Mouse (Mus musculus): ENCODE data around the gene Arhgef2.

Arhgef2 gene

DNA sequence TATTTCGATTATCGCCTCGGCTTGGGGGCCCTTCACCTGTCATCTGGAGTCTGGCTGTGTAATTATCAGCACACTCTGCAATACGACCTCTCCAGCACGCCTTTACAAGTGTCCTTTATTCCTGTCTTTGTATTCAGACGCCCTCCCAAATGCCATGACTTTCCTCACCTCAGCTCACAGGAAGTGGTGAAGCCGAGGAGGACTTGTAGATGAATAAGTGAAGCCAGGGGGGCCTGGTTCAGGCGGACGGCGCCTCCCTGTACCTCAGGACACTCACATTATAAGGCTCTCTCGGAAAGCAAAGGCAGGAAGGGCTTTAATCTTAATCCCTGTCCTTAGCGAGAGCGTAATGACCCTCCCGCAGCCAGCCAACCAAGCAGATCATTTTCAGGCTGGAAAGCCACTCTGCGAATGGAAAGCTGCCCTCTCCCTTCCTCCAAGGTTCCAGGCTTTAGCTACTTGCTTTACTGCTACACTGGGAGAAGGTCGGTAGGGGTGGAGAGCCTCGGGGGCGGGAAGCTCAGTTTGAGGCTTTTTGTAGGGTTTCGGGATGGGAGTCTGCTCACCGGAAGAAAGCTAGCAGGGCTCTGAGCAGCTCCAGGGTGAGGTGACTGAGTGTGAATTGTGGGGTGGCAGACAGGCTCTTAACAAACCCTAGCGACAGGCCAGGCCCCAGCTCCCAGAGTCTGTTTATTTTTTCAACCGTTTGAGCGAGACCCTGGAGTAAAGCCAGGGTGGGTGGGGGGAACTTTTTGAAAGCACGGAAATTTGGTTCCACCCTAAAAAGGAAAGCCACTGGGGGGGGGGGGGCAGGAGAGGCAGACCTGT lies 16.6 kb downstream of the Arhgef2 start:
- peak; percentile 68 for DNase-seq

DNA sequence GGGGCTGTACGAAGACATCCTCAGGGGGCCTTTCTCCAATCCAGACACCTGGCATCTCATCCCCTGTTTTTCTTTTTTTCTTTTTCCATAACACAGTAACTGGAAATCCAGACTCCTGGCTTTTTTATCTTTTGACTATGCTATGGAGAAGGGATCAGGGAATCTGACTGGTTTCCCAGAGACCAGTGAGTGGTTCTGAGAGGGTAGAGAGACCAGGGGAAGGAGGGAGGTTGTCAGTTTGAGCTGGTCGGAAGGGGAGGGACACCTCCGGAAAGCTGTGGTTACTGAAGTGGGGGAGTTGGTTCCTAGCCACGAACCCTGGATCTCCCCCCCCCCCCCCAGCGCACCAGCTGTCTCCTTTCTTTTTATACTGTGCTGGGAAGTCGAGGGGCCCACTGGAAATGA lies 17.2 kb downstream of the Arhgef2 start:
- peak; percentile 63 for DNase-seq

DNA sequence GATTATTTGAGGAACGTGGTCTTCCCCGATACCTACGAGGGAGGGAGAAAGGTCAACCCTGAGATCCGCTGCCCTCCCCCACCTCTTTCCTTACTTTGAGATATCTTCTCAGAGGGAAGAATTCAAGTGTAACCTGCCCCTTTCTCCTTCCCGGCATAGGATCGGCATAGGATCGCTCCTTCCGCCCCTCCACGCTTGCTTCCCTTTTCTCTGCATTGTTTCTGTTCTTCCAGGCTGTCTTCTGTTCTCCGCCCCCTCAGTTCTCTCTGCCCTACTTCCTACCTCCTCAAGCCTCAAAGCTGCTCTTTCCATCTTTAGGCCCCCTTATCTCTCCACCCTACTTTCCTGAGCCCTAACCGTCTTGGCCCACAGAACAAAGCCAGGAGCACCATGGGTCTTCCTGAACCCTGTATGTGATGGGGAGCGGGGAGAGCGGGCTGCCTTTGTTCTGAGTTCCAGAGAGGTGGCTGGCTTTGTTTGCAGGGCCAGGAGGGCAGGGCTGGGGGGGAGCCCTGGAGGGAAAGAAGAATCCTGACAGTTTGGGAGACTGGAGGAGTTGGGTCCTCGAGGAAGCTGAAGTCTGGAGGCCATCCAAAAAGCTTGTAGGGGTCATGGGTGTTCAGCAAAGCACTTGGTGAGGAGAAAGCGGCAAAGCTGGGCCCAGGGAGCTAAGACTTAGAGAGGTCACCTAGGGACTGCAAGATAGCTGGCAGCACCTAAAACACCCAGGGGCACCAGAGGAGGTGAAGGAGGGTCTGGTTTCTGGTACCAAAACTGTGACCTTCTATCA lies 17.8 kb downstream of the Arhgef2 start:
- peak; percentile 65 for DNase-seq

DNA sequence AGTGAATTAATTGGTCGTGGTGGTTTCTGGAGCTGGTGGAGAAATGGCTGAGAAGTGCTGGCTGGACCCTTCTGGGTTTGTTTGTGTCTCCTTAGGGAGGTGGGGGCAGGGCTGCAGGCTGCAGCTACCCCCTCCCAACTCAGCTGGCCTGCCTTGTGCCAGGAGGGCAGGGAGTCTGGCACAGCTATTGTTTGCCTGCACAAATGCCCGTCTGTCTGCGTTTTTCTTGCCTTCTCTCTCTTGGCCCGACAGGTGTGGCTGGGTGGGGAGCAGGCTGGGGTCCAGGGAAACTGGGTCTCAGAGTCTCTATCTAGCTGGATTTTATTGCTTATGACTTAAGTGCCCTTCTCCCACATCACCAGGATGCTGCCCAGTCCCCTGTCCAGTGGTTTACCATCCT lies 18.6 kb downstream of the Arhgef2 start:
- peak; percentile 89 for DNase-seq

DNA sequence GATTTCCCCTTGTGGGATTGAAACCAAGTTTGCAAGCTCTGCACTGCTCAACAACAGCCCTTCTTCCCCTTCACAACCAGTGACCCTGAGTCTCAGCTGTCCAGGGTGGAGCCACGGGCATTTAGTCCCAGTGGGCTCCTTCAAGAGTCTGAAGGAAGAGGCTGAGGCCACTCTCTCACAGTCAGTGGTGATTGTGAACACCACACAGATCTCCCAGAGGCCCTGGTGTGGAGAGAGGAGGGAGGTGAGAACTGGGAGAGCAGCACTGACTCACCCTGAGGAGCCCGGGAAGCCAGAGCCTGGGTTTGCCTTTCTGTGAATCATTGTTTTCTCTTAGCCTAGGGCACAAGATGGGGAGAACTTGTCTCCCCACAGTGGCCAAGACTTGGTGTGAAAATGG lies 19.2 kb downstream of the Arhgef2 start:
- no peak for DNase-seq

DNA sequence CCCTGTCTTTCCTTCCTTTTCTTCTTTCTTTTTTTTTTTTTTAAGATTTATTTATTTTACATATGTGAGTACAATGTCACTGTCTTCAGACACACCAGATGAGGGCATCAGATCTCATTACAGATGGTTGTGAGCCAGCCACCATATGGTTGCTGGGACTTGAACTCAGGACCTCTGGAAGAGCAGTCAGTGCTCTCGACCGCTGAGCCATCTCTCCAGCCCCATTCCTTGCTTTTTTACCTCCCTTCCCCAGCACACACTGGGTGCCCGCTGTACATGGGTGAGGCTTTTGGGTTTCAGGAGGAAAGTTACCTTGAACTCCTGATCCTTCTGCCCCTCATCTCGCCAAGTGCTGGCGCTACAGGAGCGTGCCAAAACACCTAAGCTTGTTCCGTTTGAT lies 19.8 kb downstream of the Arhgef2 start:
- no peak for DNase-seq

DNA sequence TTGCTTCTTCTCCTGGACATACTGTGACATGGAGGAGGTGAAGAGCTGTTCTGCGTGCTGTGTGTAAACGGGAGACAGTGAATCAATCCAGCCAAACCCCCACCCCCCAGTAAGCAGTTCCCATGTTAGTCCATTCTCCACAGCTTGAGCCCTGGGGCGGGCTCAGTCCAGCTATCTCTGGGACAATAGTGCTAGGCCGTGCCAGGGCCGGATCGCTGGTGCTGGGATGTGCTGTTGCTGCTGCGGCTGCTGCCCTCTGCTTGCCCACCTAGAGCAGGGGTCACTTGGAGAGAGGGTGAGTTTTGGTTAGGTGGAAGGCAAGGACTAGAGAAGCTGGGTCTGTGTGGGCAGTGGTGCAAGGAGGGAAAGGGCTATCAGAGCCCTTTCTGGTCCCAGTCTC lies 20.6 kb downstream of the Arhgef2 start:
- no peak for DNase-seq

DNA sequence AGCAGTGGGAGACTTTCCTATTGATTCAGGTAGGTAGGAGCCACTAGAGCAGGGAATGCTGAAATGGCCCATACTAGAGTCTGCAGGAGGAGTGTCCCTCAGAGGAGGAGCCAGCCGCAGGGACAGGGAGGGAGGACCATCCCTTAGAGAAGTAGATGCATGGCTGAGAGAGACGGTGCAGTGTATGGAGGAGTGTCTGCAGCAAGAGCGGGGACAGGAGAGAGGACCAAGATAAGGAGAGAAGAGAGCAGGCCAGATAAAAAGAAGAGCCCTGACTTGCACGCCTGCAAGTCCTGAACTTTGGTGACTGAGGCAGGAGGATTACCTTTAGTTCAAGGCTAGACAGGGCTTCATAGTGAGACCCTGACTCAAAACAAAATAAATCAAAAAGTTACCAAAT lies 21.3 kb downstream of the Arhgef2 start:
- DNase-seq, result no peak

DNA sequence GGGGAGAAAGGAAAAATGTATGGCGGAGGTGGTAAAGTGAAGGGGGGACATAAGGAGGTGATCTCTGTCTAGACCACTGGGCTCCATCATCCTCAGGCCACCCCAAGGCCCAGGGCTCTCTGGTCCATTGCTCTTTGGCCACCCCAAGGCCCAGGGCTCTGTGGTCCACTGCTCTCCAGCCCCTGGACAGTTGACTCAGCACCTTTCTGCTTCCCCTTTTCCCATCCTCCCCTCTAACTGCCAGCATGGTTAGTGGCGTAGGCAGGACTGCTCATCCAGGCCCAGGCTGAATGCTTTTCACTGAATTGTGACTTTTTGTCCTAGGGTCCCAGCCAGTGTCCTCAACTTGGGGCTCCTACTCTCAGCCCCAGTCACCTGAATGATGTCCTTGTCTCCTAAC lies 21.8 kb downstream of the Arhgef2 start:
- DNase-seq, result no peak

DNA sequence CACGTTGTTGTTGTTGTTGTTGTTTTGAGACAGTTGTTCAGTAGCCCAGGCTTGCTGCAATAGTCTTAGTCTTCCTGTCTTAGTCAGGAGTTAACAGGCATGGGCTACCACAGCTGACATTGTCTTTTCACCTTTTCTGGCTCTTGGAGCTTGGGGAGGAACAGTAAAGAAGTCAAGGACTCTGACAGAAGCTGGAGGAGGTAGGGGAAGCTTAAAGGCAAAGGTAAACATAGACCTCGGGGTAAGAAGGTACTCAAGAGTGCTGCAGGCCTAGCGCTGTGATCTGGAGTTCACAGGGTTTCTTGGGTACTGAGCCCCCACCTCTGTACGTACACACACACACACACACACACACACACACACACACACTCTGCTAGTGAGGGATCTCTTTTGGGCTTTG lies 23.0 kb downstream of the Arhgef2 start:
- no peak for DNase-seq

DNA sequence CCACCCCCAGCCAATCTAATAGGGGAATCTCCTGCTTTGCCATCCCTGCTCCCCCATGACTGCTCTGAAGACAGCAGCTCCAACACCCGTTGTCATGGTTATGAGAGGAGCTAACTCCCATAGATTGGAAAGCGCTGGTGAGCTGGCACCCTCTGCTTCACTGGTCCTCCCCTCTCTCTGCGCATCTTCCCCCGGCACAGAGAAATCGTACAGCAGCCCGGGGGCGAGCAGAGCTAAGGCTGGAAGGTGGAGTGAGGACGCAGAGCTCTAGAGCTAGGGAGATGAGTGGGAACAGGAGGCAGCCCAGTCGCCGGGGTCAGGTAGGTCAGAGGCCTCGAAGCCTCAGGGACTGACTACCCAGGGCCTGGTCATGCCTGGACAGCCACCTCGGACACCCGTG lies 23.5 kb downstream of the Arhgef2 start:
- no peak for DNase-seq

DNA sequence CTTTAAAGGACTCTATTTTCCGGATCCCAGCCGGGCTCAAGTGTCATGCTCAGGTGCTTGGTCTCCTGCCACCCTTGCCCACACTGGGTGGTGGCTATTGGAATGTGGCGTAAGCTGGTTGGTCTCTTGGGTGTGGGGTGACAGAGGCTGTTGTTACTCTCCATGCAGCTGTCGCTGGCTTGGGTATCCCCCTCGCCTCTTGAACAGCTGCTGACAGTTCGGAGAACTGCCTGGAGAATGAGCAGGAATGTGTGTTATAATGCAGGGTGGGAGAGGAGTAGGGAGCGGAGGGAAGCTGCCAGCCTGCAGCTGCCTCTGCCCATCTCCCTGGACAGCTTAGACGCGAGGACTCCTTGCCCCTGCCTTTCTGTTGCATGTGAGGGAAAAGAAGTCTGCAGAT lies 24.3 kb downstream of the Arhgef2 start:
- DNase-seq, result no peak

DNA sequence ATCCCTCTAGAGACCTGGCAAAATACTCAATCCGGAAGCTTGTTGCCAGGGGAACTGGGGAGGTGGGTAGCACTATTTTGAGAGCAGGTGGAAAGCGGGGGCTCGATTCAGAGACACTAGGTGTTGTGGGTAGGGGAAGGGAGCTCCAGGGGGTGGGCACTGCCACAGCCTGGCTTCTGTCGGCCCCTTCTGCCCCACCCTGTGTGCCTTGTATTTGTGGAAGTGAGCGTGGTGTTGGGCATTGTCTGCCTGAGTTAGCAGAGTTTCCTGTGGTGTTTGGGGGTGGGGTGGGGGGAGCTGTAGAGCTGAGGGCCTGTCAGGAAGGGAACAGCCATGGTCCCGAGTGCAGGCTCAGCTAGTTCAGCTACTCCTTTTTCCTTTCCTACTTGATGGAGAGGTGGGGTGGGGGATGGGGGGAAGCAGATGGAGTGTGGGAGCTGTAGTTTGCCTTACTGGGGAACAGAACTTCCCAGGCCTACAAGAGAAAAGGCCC lies 25.1 kb downstream of the Arhgef2 start:
- no peak for DNase-seq

DNA sequence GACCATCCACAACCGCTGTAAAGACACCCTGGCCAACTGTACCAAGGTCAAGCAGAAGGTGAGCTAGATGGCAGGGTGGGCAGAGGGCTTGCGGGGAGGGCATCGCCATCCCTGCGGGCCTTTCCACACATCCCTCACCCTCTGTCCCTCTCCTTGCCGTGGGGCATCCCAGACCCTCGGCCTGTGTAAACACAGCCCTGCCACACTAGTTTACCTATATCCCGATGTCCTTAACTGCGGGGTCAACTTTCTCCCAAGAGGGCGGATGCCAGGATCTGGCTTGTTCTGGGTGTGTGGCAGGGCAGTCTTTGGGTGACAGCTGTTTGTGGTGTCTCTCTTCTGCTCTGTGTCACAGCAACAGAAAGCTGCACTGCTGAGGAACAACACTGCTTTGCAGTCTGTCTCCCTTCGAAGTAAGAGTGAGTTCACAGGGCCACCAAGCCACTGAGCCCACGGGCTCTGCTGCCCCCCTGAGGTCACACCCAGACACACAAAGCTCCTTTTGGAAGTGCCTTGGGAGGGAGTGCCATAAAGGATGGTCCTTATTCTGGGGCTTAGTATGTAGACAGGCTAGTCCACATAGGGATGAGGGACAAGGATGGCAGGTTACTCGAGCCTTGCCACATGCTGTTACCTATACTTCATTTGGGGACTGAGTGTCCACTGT lies 26.3 kb downstream of the Arhgef2 start:
- DNase-seq, result no peak

DNA sequence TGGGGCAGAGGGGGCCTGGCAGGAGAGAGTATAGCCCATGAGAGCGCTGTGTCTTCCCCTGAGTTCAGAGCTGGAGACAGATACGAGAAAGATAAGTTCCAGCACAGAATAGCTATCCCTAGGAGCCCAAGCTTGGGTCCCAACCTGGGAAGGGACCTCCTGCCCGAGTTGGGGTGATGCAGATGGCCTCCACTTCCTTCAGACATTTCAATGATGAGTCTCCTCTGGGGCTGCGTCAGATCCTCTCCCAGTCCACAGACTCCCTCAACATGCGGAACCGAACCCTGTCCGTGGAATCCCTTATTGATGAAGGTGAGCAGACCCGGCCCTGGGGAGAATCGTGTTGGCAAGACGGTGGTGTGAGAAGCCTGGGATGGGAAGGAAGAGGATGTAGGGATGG lies 27.3 kb downstream of the Arhgef2 start:
- DNase-seq, result no peak

DNA sequence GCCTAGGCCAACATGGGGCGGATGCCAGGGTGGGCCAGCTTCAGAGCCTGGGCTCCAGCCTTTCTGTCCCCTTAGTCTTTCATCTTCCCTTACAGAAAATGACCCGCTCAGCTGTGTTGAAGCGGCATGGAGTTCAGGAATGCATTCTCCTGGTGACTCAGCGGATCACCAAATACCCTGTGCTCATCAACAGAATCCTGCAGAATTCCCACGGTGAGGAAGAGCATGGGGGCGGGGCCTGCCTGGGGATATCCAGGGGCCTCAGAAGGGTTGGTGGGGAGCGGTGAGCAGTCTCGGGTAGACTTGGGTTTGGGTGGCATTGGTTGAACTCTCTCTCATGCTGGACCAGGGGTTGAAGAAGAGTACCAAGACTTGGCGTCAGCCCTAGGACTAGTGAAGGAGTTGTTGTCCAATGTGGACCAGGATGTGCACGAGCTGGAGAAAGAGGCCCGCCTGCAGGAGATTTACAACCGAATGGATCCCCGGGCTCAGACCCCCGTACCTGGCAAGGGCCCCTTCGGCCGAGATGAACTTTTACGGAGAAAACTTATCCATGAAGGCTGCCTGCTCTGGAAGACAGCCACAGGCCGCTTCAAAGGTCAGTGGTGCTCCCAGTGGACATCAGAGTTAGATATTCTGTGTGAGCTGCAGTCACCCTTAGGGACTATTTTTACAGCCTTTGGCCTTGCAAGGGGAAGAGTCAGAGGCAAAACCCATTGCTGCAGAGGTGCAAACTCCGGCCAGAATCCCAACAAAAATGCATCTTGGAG lies 29.9 kb downstream of the Arhgef2 start:
- DNase-seq, result no peak

DNA sequence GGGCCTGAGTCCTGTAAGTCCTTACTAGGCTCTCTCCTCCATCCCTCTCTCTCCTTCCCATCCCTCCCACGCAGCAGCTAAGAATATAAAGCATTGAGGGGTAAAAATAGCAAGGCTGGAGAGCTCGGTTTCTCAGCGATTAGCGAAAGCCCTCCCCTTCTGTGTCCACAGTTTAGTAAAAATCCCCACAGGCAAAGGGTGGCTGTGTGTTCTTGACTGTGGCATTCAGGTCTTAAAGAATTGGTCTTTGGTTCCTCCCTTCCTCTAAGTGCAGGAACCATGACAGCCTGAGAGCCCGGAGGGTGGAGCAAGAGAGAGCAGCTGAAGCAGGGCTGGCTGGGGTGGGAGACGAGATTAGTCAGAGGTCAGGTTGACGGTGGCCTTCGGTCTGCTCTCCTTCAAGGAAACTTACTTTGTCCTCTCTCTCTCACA lies 30.8 kb downstream of the Arhgef2 start:
- no peak for DNase-seq

DNA sequence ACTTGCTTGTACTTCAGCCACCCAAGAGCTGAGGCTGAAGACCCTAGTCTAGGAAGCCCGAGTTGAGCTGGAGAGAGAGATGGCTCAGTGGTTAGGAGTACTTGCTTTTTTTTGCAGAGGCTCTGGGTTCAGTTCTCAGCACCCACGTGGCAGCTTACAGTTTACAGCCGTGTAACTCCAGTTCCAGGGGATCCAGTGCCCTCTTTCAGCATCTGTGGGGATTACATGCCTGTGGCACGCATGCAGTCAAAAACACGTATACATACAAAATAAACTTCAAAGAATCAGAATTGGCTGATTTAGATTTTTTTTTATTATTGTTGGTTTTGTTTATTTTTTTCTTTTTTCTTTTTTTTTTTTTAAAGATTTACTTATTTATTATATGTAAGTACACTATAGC lies 31.4 kb downstream of the Arhgef2 start:
- DNase-seq, result no peak

DNA sequence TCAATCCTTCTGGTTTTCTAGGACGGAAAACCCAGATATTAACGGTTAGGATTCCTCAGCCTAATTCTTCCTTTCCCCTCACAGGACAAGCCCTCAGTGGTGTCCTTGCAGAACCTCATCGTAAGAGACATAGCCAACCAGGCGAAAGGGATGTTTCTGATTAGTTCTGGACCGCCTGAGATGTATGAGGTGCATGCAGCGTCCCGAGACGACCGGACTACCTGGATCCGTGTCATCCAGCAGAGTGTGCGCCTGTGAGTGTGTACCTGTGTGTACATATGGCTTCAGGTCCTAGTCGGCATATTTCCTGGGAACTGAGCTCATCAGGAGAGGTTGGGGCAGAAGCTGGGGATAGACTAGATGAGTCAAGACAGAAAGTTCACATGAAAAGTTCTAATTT lies 33.5 kb downstream of the Arhgef2 start:
- no peak for DNase-seq

DNA sequence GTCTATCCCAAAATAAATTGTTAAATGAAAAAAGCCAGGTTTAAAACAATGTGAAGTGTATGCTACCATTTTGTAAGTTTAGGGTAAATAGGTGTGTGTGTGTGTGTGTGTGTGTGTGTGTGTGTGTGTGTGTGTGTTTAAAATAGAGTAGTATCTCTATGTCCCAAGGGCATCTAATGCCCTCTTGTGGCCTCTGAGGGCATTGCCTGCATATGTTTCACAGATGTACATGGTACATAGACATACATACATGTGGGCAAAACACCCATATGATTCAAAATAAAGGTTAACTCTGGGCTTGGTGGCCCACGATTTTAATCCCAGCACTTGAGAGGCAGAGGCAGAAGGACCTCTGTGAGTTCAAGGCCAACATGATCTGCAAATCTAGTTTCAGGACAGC lies 34.9 kb downstream of the Arhgef2 start:
- DNase-seq, result peak; percentile 68

DNA sequence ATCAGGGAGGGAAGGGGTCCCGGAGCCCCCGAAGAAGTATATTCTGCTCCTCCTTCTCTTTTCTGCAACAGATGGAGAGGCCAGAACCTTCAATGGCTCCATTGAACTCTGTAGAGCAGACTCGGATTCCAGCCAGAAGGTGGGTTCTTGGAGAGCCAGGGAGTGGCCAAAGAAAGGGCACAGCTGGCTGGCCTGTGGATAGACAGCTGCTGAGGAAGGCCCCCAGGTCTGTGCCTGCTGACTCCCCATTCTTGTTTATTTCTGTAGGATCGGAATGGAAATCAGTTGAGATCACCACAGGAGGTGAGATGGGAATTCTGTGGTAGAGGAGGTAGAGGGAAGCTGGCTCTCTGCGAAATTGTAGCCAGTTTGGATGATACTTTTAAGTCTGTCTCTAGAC lies 37.3 kb downstream of the Arhgef2 start:
- no peak for DNase-seq

DNA sequence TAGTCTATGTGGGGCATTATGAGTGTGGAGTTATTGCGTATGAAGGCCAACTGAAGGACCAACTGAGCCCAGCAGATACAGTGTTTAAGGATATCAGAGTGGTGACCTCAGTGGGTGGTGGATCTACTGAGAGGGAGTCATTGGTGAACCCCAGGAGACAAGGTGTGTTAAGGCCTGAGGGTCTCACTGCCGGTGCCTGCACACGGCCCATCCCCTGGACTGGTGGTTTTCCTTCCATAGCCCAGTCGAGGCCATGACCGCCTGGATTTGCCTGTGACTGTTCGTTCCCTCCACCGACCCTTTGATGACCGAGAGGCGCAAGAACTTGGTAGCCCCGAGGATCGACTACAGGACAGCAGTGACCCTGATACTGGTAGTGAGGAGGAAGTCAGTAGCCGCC lies 40.2 kb downstream of the Arhgef2 start:
- no peak for DNase-seq

Measured in cerebellum, adult 11-12 months (tissue).